Mouse (Mus musculus) hindbrain, postnatal 0 days (tissue): ENCODE measurements around the gene Slc26a1. TPM values are rescaled to one million over a fixed set of nuclear protein-coding genes. Genes with fewer than 3 reads are reported as not detected.

Source experiments
- ATAC-seq: fragments of 200-750 bp; cut with Nextera tagmentation; 2 replicates; pipeline ENCODE4 v1.8.0; 2017; ENCODE audit warnings: mild to moderate bottlenecking, moderate TSS enrichment, moderate library complexity
- DNase-seq: peaks from one replicate; pipeline ENCODE4 v3.0.0-alpha.2; 2015; ENCODE audit warnings: low spot score
- H3K27ac ChIP-seq: fragments of 300-500 bp; sonication (generic); 2 replicates; pipeline ENCODE4 v1.5.1; 2014; ENCODE audit warnings: mild to moderate bottlenecking
- H3K27me3 ChIP-seq: fragments of 300-500 bp; sonication (generic); 2 replicates; pipeline ENCODE4 v1.6.1; 2014; ENCODE audit warnings: low read length, mixed read lengths; ENCODE audit not compliant: insufficient read depth
- H3K36me3 ChIP-seq: fragments of 300-500 bp; sonication (generic); 2 replicates; pipeline ENCODE4 v1.6.1; 2014; ENCODE audit warnings: low read length, mixed read lengths; ENCODE audit not compliant: insufficient read depth
- H3K4me1 ChIP-seq: fragments of 300-500 bp; sonication (generic); 2 replicates; pipeline ENCODE4 v1.6.1; 2014; ENCODE audit warnings: antibody characterized with exemption, low read length, mixed read lengths; ENCODE audit not compliant: insufficient read depth
- H3K4me2 ChIP-seq: fragments of 300-500 bp; sonication (generic); 2 replicates; pipeline ENCODE4 v1.6.1; 2014; ENCODE audit warnings: low read depth, mild to moderate bottlenecking, low read length, moderate library complexity, mixed read lengths
- H3K4me3 ChIP-seq: fragments of 300-500 bp; sonication (generic); 2 replicates; pipeline ENCODE4 v1.5.1; 2014; ENCODE audit warnings: low read length
- H3K9ac ChIP-seq: fragments of 300-500 bp; sonication (generic); replicated peaks from 2 replicates; pipeline ENCODE4 v1.6.1; 2014; ENCODE audit warnings: mild to moderate bottlenecking, low read length, moderate library complexity, mixed read lengths
- H3K9me3 ChIP-seq: fragments of 300-500 bp; sonication (generic); 2 replicates; pipeline ENCODE4 v1.6.1; 2016; ENCODE audit warnings: low read length, mixed read lengths
- CTCF ChIP-seq: IDR thresholded peaks from 2 replicates; pipeline ENCODE4 v1.5.1; 2016; ENCODE audit warnings: antibody characterized with exemption, control low read depth, low read depth
- WGBS: fragments of 180-500 bp; shearing (Covaris S2); extraction: QIAGEN DNeasy Blood & Tissue Kit; methylation state at CpG from one replicate; pipeline ENCODE4 v1.1.7; 2014; 5-methylcytosine and 5-hydroxymethylcytosine counted together
- polyA plus RNA-seq: library from polyadenylated mRNA; unstranded; fragments of >200 nt; fragmentation: Nextera tagmentation; extraction: Ambion mirVana; gene quantifications from 2 replicates; pipeline ENCODE4 v1.2.1, GENCODE M21; 2015
- total RNA-seq: library from RNA; depleted of rRNA; stranded (reverse); fragments of >200 nt; gene quantifications from 2 replicates; pipeline ENCODE4 v1.2.3, GENCODE M21; 2014

Gene Slc26a1
- total and polyA plus RNA-seq, 2 experiments from 2014 or later: 3.5 to 12.6 TPM

DNA sequence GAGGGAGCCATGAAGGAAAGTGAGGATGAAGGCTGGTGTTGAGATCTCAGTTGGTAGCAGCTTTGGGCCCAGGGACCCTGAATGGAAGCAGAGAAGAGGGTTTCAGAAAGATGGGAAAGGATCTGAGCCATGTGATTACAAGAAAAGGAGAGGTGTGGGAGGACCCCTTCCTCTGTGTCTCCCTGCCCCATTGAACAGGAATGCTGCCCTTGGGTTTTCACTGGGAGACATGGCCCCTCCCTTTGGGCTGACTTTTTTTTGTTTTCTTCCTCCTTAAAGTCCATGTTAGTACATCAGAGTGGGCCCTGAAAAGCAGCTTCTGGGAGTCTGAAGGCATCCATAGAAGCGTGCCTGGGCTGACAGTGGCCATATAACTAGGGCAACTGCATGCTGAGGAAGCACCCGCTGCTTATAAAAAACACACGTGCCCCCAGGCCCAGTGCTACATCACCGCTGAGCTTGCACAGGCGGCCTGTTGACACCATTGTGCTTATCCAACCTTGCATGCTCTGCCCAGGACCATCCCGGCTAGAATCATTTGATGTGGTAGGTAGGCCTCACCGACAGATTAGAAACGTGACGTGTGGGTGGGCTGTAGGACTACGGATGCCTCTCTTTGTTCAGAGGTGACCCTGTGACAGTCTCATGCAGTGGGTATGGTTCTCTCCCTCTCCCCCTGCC is 26.1 kb upstream of the Slc26a1 start:
- Histone ChIP-seq H3K36me3 (no peaks in the 10 kb centered on the region), H3K27ac (no peak overlapping the region), H3K9me3 (no peaks in the 10 kb centered on the region), H3K4me2 (no peak overlapping the region), H3K4me3 (no peak overlapping the region), H3K4me1 (peaks cover 4% of the 10 kb centered on the region; the same call in 1 of the 2 replicates), H3K9ac (no peak overlapping the region), H3K27me3 (no peaks in the 10 kb centered on the region)
- ATAC-seq (no peak), DNase-seq (no peak)
- TF ChIP-seq CTCF: no peak
- WGBS: 60% methylated on average over 10 of the region's 10 CpGs

DNA sequence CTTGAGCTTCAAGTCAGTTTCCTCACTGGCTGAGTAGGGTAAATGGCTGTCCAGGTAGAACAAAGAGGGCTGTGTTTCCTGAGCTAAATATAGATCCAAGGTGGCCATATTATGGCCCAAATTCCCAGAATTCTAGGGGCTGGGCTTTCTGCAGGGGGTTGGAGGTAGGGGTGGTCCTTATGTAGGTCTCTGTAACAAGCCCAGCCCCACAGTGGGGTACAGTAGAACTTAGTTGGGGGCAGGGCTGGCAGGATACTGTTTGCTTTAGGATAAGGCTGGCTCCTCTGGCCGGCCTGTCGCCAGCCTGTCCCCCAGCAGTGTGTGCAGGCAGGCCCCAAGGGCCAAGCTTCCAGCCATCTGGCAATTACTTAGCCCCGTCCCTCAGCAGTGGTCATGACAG is 25.0 kb upstream of the Slc26a1 start:
- H3K4me2 ChIP-seq: no peak overlapping the region
- no peak overlapping the region for H3K9ac ChIP-seq
- no peaks in the 10 kb centered on the region for H3K9me3 ChIP-seq
- DNase-seq: no peak
- no peak for ATAC-seq
- H3K4me3 ChIP-seq: no peak overlapping the region
- WGBS: 66% methylated on average over 3 of the region's 3 CpGs
- no peaks in the 10 kb centered on the region for H3K27me3 ChIP-seq
- no peaks in the 10 kb centered on the region for H3K36me3 ChIP-seq
- peaks cover 4% of the 10 kb centered on the region; the same call in 1 of the 2 replicates for H3K4me1 ChIP-seq
- TF ChIP-seq CTCF: no peak
- H3K27ac ChIP-seq: no peak overlapping the region

DNA sequence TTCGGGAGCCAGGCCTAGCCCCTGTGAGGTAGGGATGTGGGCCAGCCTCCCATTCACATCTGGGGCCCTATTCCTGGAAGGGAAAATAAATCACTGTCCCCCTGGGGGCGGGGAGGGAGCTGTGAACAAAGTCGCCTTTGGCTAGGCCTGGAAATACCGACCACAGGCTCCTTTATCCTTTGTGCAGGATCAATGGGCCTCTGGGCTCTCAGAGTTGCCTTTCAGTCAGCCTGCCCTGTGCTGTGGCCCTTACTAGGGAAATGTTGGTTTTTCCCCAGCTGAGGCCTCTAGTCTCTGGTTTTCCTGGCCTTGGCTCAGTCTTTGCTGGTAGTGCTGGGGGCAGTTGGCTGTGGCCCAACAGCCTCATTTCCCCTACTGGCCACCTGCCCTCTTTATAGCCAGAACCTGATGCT is 22.0 kb upstream of the Slc26a1 start:
- Histone ChIP-seq H3K4me1 (peaks cover 7% of the 10 kb centered on the region), H3K9me3 (no peaks in the 10 kb centered on the region), H3K27ac (peak overlapping the region; percentile 67; the same call in 1 of the 2 replicates), H3K36me3 (no peaks in the 10 kb centered on the region), H3K4me2 (no peak overlapping the region), H3K9ac (no peak overlapping the region), H3K4me3 (no peak overlapping the region), H3K27me3 (peaks cover 3% of the 10 kb centered on the region; the same call in 1 of the 2 replicates)
- DNase-seq (peak; percentile 76), ATAC-seq (peak; percentile 39)
- 0 out of 2 replicates have a peak, but pooled peaks have one; percentile 1 for TF ChIP-seq CTCF
- WGBS: 26% methylated on average over 4 of the region's 4 CpGs

DNA sequence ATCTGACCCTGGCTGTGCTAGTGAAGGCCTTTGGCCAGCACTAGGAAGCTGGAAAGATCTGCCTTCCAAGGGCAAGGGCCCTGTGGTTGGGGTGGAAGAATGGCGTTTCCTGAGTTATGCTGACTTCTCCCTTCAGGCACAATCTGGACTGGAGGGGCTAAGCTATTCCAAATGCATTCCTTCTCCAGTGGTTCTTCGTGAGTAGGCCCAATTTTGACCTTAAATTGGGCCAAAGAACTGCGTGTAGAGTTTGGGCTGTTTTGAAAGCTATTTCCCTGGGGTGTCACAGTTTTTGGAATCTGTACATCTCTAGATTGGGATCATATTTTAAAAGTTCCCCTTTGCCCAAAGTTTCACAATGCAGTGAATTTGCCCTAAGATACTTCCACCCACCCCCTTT is 21.2 kb upstream of the Slc26a1 start:
- Histone ChIP-seq H3K27ac (0 out of 2 replicates have a peak overlapping the region, but pooled peaks have one; percentile 67), H3K9ac (no peak overlapping the region), H3K4me1 (peaks cover 7% of the 10 kb centered on the region), H3K4me2 (no peak overlapping the region), H3K4me3 (no peak overlapping the region), H3K27me3 (peaks cover 3% of the 10 kb centered on the region; the same call in 1 of the 2 replicates), H3K36me3 (no peaks in the 10 kb centered on the region), H3K9me3 (no peaks in the 10 kb centered on the region)
- ATAC-seq: no peak
- no peak for TF ChIP-seq CTCF
- WGBS: 75% methylated on average over 3 of the region's 3 CpGs
- DNase-seq: no peak

DNA sequence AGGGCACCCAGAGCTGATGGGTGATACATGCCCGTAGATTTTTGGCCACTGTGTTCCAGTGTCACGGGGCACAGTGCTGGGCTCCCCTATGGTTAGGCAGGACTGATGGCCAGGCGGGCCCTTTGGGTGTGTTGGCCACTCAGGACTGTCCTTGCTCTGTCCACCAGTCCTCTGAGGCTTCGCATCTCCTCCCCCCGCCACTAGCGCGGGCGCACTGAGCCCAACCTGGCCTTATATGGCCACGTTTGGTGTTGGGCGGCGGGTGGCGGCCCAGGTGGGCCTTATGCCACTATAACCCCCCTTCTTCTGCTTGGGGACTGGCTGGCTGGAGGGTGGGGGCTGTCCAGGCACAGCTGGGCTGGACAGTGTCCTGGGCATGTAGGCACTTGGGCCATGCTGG is 20.5 kb upstream of the Slc26a1 start:
- ATAC-seq: no peak
- Histone ChIP-seq H3K27ac (no peak overlapping the region), H3K36me3 (no peaks in the 10 kb centered on the region), H3K4me1 (peaks cover 7% of the 10 kb centered on the region), H3K4me3 (no peak overlapping the region), H3K4me2 (no peak overlapping the region), H3K9ac (no peak overlapping the region), H3K27me3 (peaks cover 3% of the 10 kb centered on the region; the same call in 1 of the 2 replicates), H3K9me3 (no peaks in the 10 kb centered on the region)
- no peak for DNase-seq
- TF ChIP-seq CTCF: no peak
- WGBS: 91% methylated on average over 12 of the region's 12 CpGs

DNA sequence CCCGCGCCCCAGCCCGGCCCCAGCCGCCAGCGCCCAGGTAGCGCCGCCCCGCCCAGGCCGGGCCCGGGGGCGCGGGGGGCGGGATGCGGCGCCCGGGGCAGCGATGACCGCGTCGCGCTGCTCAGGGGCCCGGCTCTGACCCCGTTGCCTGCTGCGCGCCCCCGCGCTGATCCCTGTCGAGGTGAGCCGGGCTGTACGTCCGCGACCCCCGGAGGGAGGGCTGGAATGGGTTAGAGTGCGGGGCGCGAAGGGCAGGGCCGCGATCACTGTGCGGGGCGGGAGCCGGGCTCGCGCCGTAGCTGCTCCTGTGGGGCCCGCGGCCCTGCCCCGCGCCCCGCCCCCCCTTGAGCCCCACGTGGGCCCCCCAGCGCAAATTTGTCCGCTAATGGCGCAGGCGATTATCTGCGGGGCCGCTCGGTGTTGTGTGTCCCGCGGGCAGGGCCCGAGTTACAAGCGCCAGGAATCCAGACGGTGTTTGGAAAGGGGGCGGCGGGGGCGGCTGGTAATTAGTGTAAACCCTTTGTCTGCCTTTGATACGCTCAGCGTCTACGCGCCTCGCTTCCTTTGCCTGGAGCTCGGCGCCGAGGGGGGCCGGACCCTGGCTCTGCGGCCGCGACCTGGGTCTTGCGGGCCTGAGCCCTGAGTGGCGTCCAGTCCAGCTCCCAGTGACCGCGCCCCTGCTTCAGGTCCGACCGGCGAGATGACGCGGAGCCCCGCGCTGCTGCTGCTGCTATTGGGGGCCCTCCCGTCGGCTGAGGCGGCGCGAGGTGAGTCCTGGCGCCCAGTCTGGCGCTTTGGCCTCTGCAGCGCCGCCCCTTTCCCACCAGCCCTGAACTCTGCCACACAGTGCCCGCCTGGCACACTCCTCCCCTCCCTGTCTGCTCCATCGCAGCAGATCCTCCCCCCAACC is 19.2 kb upstream of the Slc26a1 start:
- Histone ChIP-seq H3K4me2 (peak overlapping the region; percentile 96), H3K36me3 (no peaks in the 10 kb centered on the region), H3K9ac (peak overlapping the region; percentile 49), H3K27me3 (peaks cover 3% of the 10 kb centered on the region; the same call in 1 of the 2 replicates), H3K4me1 (peaks cover 3% of the 10 kb centered on the region), H3K4me3 (peak overlapping the region; percentile 75), H3K9me3 (no peaks in the 10 kb centered on the region), H3K27ac (no peak overlapping the region)
- DNase-seq (peak; percentile 16), ATAC-seq (no peak; the same call in none of the 2 replicates)
- no peak for TF ChIP-seq CTCF
- 1% methylated on average over 73 of the region's 99 CpGs for WGBS
